Mouse (Mus musculus) kidney, adult 8-10 months (tissue): ENCODE measurements at regions not wholly inside any gene's neighbourhood (a gene's known extent, or its start where the extent isn't known, plus 50 kb on each side); places are given as distances from the start of the nearest gene placed in this dataset.

Experiments
- DNase-seq, 2 experiments: peaks; one replicate each; pipeline ENCODE4 v3.0.0; 2022

GRCm38 (mm10) chr14:68240146-68240545 is 1054.0 kb downstream of the Synb start:
- no peak for DNase-seq

GRCm38 (mm10) chr14:68224152-68224551 is 1069.9 kb downstream of the Synb start:
- no peak for DNase-seq

- no peak for DNase-seq
Measured at GRCm38 (mm10) chr14:68219025-68219595, 1075.0 kb downstream of the Synb start.

GRCm38 (mm10) chr14:68218471-68218870 is 1075.6 kb downstream of the Synb start:
- DNase-seq: no peak

GRCm38 (mm10) chr14:68217986-68218385 is 1076.1 kb downstream of the Synb start:
- no peak for DNase-seq

- no peak for DNase-seq
Measured at GRCm38 (mm10) chr14:68213879-68214278, 1080.2 kb downstream of the Synb start.

- no peak for DNase-seq
Measured at GRCm38 (mm10) chr14:68198802-68199201, 1095.3 kb downstream of the Synb start.

- no peak for DNase-seq
Measured at GRCm38 (mm10) chr14:68197470-68197800, 1096.7 kb downstream of the Synb start.

- DNase-seq: no peak
Measured at GRCm38 (mm10) chr14:68196762-68197469, 1097.2 kb downstream of the Synb start.

- no peak for DNase-seq
Measured at GRCm38 (mm10) chr14:68196201-68196600, 1097.9 kb downstream of the Synb start.

GRCm38 (mm10) chr14:68189876-68190275 is 1104.2 kb downstream of the Synb start:
- no peak for DNase-seq

- DNase-seq: no peak
Measured at GRCm38 (mm10) chr14:68188325-68188724, 1105.8 kb downstream of the Synb start.

- DNase-seq: no peak
Measured at GRCm38 (mm10) chr14:68182606-68183005, 1111.5 kb downstream of the Synb start.

GRCm38 (mm10) chr14:68181168-68181567 is 1112.9 kb downstream of the Synb start:
- DNase-seq: no peak
